Mouse (Mus musculus): ENCODE data around the gene 1700061G19Rik. TPM values are rescaled to one million over a fixed set of nuclear protein-coding genes. Genes with fewer than 3 reads are reported as not detected.

Gene 1700061G19Rik
- total and polyA plus RNA-seq, 3 experiments: 0.08 to 0.29 TPM; not detected in 1

GRCm38 (mm10) chr17:56913023-56913422, 37.7 kb downstream of the 1700061G19Rik start:
- dilution Hi-C loops (cut with MboI; ENCODE audit: extremely low pct_ligation_motif_present, extremely low pct_unique_long_range_greater_than_20kb, low sequenced_read_pairs): no loop called here
- no peak overlapping the region for H3K4me3 ChIP-seq (replicated peaks in 1 of 3; ENCODE audit: low read depth in 2 of 3, low read length in 2 of 3, poor library complexity in 1 of 3)
- in situ Hi-C loops (cut with MboI; ENCODE audit: low pct_ligation_motif_present, low pct_unique_long_range_greater_than_20kb, low sequenced_read_pairs): no loop called here
- no peak overlapping the region for H3K4me2 ChIP-seq (ENCODE audit: insufficient read depth, low read depth, poor library complexity, severe bottlenecking)
- H3K36me3 ChIP-seq (replicated peaks in 1 of 2; ENCODE audit: control insufficient read depth in 1 of 2, insufficient read depth in 1 of 2, low read length in 1 of 2): peaks cover 40 to 88% of the 10 kb centered on the region in 2 experiments
- TF ChIP-seq MXI1 (IDR thresholded peaks at IDR 0.05; ENCODE audit: low read depth, low read length) (no peak), SMC3 (IDR thresholded peaks at IDR 0.05; ENCODE audit: low read depth, low read length) (no peak), USF1 (IDR thresholded peaks at IDR 0.05; ENCODE audit: low read depth, low read length) (no peak), KAT2A (IDR thresholded peaks at IDR 0.05; ENCODE audit: insufficient replicate concordance, low read length) (no peak), CHD2 (IDR thresholded peaks at IDR 0.05; ENCODE audit: low read length) (no peak), NRF1 (IDR thresholded peaks at IDR 0.05; ENCODE audit: low read depth, low read length) (no peak), CTCF (conservative IDR thresholded peaks at IDR 0.05 in 1 of 2, IDR thresholded peaks at IDR 0.05 in 1 of 2; ENCODE audit: low read depth in 2 of 2, low read length in 2 of 2) (no peak), ZNF384 (IDR thresholded peaks at IDR 0.05; ENCODE audit: low read depth, low read length) (no peak), ETS1 (conservative IDR thresholded peaks at IDR 0.05; ENCODE audit: low read depth, low read length) (no peak), SIN3A (IDR thresholded peaks at IDR 0.05; ENCODE audit: low read length) (no peak), ZKSCAN1 (IDR thresholded peaks at IDR 0.05; ENCODE audit: borderline replicate concordance, low read depth, low read length) (no peak), TBP (conservative IDR thresholded peaks at IDR 0.05; ENCODE audit: low read depth, low read length) (no peak)
- no peak for DNase-seq (ENCODE audit: extremely low read depth)
- no peaks in the 10 kb centered on the region for H3K9me3 ChIP-seq (replicated peaks; ENCODE audit: low read length)
- no peak overlapping the region for H3K27ac ChIP-seq (ENCODE audit: insufficient read depth, low read depth)
- H3K79me2 ChIP-seq (replicated peaks; ENCODE audit: control insufficient read depth, extremely low read depth, insufficient read depth, poor library complexity, severe bottlenecking): no peaks in the 10 kb centered on the region; the same call in 1 of the 2 replicates
- H3K27me3 ChIP-seq (replicated peaks): no peaks in the 10 kb centered on the region
- H3K4me1 ChIP-seq (ENCODE audit: control insufficient read depth in 1 of 2, insufficient read depth in 2 of 2): peaks cover 0 to 10% of the 10 kb centered on the region in 2 experiments; a peak in 3 of 4 replicates
- no peak overlapping the region for H3K9ac ChIP-seq (ENCODE audit: insufficient read depth, low read depth)

DNA sequence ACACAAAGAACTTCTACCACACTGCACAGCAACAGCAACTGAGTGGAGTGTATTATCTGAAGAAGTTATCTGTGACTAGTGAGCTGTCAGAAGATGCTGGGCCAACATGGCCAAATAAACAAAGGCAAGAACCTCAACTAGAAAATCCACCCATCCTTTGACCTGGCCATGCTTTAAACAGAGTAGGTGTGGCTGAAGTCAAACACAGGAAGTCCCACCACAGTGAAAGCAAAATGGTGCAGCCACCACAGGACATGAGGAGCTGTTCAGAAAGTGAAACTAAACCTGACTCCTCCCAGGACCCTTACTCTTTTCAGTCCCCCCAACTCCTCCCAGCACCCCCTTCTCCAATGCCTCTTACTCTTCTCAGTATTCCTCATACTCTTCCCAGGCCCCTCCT, 38.2 kb downstream of the 1700061G19Rik start:
- Histone ChIP-seq H3K79me2 (replicated peaks; ENCODE audit: control insufficient read depth, extremely low read depth, insufficient read depth, poor library complexity, severe bottlenecking) (no peaks in the 10 kb centered on the region; the same call in 1 of the 2 replicates), H3K9me3 (replicated peaks; ENCODE audit: low read length) (no peaks in the 10 kb centered on the region), H3K27me3 (replicated peaks) (no peaks in the 10 kb centered on the region), H3K4me1 (ENCODE audit: control insufficient read depth in 1 of 2, insufficient read depth in 2 of 2) (peaks cover 0 to 6% of the 10 kb centered on the region in 2 experiments; a peak in 3 of 4 replicates), H3K9ac (ENCODE audit: insufficient read depth, low read depth) (no peak overlapping the region), H3K27ac (ENCODE audit: insufficient read depth, low read depth) (no peak overlapping the region), H3K4me2 (ENCODE audit: insufficient read depth, low read depth, poor library complexity, severe bottlenecking) (no peak overlapping the region), H3K36me3 (replicated peaks in 1 of 2; ENCODE audit: control insufficient read depth in 1 of 2, insufficient read depth in 1 of 2, low read length in 1 of 2) (peaks cover 42 to 85% of the 10 kb centered on the region in 2 experiments), H3K4me3 (replicated peaks in 1 of 3; ENCODE audit: low read depth in 2 of 3, low read length in 2 of 3, poor library complexity in 1 of 3) (no peak overlapping the region)
- in situ Hi-C loops (cut with MboI; ENCODE audit: low pct_ligation_motif_present, low pct_unique_long_range_greater_than_20kb, low sequenced_read_pairs): no loop called here
- no peak for DNase-seq (ENCODE audit: extremely low read depth)
- dilution Hi-C loops (cut with MboI; ENCODE audit: extremely low pct_ligation_motif_present, extremely low pct_unique_long_range_greater_than_20kb, low sequenced_read_pairs): no loop called here
- TF ChIP-seq SMC3 (IDR thresholded peaks at IDR 0.05; ENCODE audit: low read depth, low read length) (no peak), ZNF384 (IDR thresholded peaks at IDR 0.05; ENCODE audit: low read depth, low read length) (no peak), POLR2AphosphoS2 (IDR thresholded peaks at IDR 0.05; ENCODE audit: low read depth, low read length) (no peak), MXI1 (IDR thresholded peaks at IDR 0.05; ENCODE audit: low read depth, low read length) (no peak), HCFC1 (IDR thresholded peaks at IDR 0.05; ENCODE audit: low read depth, low read length) (no peak), MYC (IDR thresholded peaks at IDR 0.05; ENCODE audit: low read depth, low read length) (no peak), MAFK (IDR thresholded peaks at IDR 0.05; ENCODE audit: insufficient replicate concordance, low read length) (no peak), UBTF (IDR thresholded peaks at IDR 0.05; ENCODE audit: low read depth, low read length) (no peak), KAT2A (IDR thresholded peaks at IDR 0.05; ENCODE audit: insufficient replicate concordance, low read length) (no peak), CHD1 (IDR thresholded peaks at IDR 0.05; ENCODE audit: low read depth, low read length) (no peak), ZC3H11A (IDR thresholded peaks at IDR 0.05; ENCODE audit: low read depth, low read length) (no peak), IRF4 (IDR thresholded peaks at IDR 0.05; ENCODE audit: low read depth, low read length) (no peak), TCF12 (IDR thresholded peaks at IDR 0.05; ENCODE audit: low read depth, low read length) (no peak), E2F4 (IDR thresholded peaks at IDR 0.05; ENCODE audit: insufficient replicate concordance, low read depth, low read length) (no peak), POLR2A (IDR thresholded peaks at IDR 0.05; ENCODE audit: low read depth, low read length) (no peak), CHD2 (IDR thresholded peaks at IDR 0.05; ENCODE audit: low read length) (no peak), EP300 (IDR thresholded peaks at IDR 0.05; ENCODE audit: low read length) (no peak), BHLHE40 (IDR thresholded peaks at IDR 0.05; ENCODE audit: low read depth, low read length) (no peak), USF1 (IDR thresholded peaks at IDR 0.05; ENCODE audit: low read depth, low read length) (no peak)

All from CH12.LX (cell line).